Mouse (Mus musculus) kidney, postnatal 4 days (tissue): Measurements from ENCODE around the gene Ifrd1.
A peak's percentile ranks its signal among the peaks of the same experiment; 100 is the strongest.

Experiments used
- DNase-seq, 2 experiments: peaks; one replicate each; pipeline ENCODE4 v3.0.0; 2021; ENCODE audit warnings: mixed read lengths in 2 of 2

The Ifrd1 gene

DNA sequence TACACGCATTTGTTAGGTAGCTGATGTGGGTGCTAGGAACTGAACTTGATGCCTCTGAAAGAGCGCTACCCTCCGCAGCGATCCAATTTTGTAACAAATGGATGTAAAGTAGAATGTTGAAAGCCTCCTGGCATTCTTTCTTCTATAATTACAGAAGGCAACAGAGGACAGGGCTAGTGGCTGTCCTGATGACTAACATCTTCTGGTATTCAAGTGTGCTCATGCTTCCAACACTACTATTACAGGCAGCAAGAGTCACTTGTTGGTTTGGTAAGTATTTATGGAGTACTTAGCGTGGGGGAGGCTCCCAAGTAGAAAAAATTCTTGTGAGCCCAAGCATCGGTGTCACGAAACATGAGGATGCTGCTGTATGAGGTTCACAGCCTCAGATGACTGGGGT is 9.1 kb downstream of the Ifrd1 start:
- DNase-seq: no peak

DNA sequence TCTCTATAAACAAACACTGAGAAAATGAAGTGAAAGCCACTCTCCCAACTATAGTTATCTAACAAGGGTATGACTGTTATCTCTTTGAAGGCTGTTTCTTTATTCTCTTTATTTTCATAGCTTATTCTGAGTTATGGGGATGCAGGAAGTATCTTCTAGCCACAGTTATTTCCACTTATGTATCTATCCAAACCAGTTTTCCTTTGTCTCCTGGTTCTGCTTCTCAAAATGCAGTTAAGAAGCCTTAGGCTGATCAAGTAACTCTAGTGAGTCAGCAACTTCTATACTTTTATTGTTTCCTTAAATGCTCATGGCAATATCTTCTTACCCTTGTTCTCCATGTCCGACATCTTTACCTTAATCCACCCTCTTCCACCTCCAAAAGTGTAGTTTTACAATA is 16.1 kb downstream of the Ifrd1 start:
- DNase-seq: no peak

DNA sequence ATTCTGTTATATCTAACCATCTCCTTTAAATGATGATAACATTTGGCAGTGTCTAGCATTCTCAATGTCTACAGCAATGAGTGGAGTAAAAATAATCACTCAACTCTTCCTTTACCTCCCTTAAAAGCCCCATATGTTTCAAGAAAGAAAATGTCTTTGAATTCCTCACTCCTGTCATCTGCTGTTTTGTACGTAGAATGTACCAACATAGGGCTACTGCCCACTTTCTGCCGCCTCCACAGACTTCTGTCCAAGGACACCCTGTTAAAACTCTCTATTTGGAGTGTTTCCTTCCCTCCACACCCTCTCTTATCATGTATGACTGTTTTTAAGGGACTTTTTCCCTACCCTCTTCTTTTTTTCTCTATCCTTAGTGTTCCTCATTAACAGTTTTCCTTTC is 16.7 kb downstream of the Ifrd1 start:
- DNase-seq: no peak

DNA sequence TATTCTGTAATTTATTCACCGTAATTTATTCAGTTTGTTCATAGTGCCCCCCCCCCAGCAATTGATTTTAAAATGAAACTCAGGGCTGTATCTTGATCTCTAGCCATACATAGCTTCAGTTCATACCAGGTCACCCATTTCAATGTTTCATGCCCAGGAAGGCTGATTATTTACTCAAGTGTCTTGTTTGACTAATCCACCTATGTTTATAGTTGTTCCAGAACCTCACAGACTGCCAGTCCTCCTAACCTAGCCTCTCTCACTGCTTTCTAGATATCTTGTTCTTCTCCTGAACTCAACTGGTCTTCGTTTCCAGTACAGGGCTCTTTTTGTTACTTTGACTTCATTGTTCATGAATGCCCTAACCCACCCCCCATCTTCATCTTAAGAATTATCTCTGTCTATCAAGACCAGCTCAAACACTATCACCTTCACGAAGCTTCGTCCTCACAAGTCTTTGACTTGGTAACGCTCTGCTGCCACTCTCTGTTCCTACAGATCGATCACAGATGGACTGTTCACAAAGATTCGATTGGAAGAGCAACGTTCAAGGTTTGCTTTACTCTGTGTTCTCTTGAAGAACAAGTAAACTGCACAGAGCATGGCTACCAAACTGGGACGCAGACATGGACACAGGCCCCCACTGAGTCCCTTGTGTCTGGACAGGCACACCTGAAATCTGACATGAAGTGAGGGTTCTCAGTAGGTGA is 24.0 kb downstream of the Ifrd1 start:
- no peak for DNase-seq

DNA sequence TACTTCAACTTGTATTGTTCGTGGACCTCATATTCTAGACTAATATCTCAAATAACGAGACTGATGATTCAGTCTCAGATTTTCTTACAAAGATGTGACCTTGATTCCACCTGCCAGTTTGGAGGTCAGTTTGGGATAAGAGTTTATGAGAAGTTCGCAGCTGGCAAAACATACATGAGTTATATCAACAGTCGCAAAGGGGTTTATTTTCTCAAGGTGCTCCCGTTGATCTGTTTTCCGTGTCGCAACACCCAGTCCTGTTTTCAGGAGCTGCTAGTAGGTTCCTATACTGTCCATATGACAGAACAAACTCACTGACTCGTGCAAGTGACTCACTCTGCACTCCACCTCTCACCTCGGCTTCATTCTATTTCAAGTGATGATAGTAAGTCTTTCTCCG is 24.6 kb downstream of the Ifrd1 start:
- DNase-seq: no peak

DNA sequence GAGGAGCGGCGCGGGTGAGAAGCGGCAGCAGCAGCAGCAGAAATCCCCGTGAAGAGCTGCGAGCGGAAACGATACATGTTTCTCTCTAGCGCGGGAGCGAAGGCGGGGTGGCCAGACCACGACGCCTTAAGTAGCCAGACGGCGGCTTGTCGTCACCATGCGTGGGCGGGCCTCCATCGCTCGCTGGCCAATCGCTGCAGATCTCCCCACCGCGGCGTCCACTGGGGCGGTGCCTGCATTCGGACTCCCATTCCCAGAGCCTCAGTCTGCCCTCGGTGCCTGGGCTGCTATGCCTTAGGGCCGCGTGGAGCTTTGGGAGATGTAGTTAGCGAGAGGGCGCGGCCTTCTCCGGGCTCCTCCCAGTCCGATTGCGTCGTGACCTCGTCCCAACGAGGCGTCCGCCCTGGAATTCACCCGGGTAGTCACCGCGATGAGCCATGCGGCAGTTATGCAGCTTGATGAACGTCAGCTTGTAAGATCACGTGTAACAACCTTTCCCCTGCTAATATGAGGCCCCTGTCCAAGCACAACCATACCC is 25.2 kb downstream of the Ifrd1 start:
- DNase-seq: peak; percentile 99

DNA sequence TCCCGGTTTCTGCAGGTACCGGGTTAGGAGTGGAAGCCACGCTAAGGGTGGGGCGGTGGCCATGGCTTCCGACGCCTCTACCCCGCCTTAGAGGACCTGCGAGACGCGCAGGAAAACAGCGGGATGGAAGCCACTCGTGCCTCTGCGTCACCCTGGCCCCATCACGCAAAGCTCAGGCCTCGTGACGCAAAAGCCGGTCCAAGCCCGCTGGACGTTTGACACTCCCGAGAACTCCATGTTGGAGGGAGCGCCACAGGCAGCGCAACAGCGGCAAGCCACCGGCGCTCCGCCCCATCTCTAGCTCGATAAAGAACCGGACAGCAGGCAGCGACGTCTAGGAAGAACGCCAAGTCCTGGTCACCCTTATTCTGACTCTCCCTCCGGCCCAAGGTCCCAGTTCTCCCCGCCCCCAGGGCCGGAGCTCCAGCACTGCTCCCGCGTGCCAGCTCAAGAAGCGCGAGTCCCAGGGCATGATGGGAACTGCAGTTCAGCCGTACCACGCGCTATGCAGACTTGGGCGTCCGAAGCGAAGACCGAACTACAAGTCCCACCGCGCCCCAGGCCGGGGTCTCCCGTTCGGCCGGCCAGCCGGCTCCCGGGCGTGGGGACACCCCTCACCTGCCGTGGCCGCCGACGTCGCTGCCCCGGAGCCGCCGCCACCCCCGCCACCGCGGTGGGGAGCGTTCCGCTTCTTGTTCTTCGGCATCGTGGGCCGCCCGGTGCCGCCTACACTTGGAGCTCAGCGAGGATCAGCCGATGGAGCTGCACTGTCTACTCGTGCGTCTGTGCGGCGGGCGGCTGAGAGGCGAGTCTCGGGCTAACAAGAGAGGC is 25.8 kb downstream of the Ifrd1 start:
- peak; percentile 94 to 98 for DNase-seq

DNA sequence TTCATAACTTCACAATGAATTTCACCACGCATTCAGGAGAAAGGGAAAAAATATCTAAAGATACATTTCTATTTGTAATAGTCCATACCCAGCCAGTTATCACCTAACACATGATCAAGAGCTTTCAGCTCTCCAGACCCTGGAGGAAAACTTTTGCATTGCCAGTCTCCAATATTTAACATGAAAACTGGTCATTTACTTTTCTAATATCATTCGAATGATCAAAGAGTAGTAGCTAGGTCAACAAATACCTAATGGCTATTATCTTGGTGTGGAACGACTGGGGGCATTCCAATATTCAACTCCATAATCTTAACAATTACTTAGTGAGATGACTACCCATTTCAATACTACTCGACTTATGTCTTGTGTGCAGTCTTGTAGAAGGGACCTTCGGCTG is 26.7 kb downstream of the Ifrd1 start:
- DNase-seq: no peak

DNA sequence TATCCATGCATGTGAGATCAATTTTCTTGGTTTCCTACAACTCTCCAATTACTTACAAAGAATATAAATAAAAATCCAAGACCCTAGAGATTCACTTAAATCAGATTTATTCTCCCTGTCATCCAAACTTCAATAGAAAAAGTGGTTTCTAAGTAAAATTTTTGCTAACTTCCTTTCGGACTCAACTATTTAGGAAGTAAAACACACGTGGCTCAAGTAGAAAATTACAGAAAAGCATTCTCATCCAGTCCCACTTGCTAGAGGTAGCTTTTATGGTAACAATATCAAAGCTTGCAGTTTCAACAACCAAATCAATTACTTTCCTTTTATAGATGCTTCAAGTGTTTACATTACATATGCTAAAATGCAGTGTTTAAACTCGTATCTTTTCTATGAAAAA is 27.4 kb downstream of the Ifrd1 start:
- DNase-seq: no peak

DNA sequence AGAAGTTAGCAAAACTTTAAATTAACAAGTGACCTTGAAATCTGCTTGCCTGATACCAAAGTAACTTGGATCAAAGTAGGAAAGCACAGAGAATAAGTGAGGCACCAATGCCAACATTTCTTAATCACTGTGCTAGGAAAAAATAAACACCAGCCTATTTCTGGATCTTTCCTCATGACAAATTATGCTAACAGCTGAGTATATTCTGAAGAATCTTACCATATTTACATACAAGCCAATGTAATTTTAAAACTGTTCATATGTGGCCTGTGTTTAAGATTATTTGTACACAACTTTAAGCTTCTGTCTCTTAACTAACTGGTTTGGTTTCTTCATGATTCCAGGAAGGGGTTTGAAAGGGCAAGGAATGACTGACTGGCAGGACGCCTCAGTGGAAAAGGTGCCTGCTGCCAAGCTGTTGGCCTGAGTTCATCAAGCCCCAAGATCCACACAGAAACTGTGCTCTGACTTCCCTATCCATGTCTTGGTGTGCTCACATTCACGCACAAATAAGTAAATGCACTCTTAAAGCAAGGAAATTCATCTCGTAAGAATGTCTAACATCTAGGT is 28.2 kb downstream of the Ifrd1 start:
- DNase-seq: no peak

DNA sequence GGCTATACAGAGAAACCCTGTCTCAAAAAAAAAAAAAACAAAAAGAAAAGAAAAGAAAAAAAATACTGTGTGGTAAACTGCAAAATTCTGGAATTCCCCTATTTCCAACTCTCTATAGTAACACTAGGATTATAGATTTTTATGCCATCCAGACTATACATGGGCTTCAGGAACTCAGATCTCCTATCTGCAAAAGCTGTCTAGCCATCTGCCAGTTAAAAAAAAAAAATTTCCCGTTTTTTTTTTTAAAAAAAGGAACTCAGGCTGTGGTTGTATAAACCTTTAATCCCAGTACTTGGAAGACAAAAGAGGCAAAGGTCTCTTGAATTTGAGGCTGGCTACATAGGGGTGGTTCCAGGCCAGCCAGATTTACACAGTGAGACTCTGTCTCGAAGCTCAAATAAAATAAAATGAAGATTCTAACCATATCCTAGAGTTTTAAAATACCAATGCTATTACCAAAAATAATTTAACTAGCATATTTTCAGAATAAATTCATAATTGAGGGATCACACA is 29.8 kb downstream of the Ifrd1 start:
- DNase-seq: no peak

DNA sequence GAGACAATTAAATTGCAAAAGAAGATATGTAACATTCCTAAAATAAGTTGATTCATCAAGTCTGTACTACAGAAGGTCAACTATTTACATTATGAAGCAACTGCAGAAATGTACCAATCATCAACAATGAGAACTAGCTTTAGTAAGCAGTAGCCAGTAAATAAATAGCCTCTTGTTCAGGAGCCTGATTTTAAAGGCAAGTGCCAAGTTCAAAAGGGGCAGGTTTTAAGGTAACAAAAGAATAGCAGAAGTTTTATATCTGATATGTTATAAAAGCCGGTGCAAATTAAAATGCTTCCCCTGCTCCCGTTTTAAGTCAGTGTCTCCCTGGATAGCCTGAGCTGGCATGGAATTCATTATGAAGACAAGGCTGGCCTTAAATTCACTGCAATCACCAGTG is 30.5 kb downstream of the Ifrd1 start:
- DNase-seq: no peak

DNA sequence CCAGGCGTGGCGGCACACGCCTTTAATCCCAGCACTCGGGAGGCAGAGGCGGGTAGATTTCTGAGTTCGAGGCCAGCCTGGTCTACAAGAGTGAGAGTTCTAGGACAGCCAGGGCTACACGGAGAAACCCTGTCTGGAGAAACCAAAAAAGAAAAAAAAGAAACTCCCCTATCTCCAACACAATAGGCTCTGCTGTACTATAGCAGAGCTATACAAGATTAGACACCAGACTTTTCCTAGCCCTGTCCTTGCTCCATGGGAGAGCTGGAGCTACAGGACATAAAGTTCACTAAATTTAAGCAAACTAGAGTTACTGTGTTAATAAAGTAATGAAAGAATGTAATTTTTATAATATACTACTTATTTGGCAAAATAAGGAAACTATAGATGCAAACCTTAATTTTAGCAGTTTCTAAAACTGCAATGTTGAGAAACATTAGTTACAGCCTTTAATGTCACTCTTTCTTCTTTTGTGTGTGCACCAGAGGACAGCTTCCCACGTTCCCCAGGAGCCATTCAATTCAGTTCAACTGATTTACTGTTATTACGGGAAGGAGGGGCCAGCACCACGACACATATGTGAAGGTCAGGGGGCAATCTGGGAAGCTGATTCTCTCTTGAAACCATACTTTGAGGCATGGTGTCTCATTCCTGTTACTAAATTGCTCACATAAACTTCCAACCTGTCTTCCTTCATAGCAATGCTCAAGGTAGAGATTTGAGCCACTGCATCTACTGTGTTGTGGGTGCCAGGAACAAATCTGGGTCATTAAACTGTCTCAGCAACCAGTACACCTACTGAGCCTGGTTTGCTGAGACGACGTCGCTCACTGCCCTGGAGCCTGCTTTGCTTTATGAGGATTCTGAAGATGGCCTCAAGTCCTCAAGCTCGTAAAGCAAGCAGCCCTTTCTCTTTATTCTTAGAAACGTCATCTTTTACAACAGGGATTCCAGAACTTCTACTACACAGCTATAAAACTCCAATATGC is 33.1 kb downstream of the Ifrd1 start:
- DNase-seq: no peak

DNA sequence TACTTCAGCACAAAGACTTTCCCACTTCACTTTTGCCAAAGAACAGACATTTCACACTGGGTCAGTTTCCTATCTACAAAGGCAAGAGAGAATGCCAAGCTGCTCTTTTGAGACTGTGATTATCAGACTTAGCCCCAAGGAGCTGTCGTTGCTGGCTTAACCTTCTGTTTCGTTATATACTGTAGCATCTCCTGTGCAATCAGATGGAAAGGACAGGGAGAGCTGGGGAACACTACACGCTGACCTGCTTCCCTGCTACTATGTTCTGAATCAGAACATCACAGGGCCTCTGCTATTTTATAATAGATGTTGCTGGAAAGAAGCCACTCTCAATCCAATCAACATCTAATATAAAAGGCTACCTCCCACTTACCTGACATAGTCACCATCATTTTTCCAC is 39.3 kb downstream of the Ifrd1 start:
- DNase-seq: no peak

DNA sequence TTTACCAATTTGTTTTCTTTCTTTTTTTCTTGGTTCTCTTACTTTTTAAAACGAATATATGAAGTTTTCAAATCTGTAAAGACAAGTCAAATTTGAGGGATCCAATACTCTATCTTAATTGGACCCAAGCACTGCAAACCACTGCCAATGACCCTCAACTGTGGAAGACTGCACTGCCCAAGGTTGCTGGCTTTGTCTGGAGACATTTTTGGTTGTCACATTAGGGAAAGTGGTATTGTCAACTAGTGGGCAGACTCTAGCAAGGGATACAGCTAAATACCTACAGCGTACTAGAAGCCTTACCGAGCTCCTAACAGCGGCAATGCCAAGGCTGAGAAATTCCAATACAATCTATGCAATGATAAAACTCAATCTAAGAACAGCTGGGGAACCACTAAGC is 40.4 kb downstream of the Ifrd1 start:
- DNase-seq: no peak

DNA sequence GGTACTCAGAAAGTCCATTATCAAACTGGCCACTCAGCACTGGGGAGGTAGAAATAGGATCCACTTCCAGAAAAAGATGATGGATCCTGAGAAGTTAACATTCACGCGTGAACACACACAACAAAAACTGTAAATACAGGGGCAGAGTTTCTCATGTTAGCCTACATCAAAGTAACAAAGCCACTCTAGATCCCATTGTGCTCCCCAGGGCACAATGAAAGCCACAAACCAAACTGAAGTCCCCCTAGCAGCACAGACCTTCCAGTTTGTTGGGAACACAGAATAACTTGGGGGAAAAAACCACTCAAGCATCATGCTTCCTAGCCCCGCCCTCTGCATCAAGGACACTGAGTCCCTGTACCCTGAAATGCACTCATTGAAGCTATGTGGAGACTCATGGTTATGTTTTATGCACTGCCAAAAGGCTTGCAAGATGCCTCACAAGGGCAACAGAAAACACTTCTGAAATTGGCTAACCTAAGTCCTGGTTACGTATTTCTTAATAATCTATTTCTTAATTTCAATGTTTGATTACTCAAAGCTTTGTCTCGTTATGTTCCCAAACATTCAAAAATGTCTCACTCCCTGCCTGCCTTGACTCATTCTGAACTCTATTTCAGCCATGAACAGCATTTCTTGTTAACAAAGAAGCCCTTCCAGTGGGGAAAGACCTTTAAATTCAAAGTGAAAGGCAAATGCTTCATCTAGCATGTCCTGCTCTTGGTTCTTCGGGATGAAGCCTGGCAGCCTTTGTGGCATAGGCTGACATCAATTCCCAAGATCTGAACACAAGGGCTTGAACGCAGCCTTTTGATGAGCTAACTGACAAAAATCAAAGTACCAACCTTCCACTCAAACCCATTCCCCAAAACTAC is 45.9 kb downstream of the Ifrd1 start:
- DNase-seq: no peak

DNA sequence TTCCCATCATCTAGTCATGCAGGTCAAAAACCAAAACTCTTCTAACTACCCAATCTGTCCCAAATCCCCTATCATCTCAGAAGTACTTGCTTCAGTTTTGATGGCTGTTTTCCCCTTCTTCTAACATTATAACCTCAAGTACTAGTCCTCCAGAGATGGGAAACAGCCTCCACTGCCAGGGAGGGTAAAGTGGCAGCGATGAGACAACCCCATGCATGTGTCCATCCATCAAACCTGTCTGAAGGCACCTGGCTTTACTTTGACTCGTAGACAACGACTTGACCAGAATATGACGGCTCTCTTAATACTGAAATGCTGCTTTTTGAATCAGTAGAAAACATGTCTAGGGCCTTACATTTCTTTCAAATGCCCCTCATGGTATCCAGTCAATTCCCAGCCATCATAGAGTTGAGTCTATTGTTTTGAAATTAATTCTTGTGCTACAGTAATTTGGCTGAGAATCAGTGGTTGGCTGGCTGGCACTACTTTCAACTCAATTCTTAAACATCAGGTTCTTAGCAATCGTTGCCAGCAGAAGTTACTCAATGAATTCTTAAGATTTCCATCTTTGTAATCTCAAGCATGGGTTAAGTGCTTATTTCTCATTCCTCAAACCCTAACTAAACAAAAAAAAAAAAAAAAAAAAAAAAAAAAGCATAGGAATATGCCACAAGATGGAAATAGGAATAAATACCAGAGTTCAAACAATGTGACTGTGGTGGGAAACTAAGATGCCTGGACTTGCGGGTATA is 47.6 kb downstream of the Ifrd1 start:
- DNase-seq: no peak

DNA sequence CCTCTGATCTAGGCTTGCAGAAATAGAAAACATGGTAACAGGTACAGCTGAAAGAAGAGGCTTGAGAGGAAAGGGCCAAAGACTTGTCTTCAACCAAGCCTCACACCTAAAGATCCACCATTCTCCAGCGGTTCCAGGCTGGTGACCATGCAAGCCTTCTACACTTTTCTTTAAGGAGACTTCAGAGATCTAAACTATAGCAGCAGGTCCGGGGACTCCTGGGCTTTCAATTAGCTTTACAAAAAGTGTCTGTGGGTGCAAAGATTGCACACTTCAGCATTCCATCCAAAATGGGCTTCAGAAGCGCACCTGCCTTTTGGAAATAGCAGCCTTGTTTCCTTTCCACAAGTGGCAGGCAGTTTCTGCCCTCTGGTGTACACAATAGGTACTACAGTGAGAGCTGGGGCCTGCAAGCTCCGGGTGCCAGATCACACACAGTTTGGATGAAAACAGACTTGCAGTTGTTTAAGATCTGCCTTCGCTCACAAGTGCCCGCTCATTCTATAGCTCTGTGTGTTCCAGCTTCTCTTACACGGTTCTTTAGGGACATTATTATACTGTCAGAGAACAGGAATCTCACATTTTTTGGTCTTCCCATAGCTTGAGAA is 48.4 kb downstream of the Ifrd1 start:
- DNase-seq: peak; percentile 65 to 71

DNA sequence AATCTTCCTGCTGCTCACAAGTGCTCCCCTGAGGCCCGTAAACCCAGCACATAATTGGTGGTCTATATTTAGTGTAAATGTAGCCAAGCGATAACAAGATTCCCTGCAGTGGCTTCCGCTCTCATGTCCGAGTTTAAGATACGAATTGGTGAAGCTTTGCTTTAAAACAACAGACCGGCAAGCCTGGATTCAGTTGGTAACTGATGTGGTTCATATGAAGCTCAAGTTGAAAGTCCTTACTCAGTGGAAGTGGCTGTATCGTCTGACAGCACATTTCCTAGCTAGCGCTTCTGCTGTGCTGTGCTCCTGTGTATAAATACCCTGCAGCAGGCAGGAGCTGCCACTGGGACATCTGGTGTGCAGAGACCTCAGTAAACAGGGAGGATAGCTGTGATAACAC is 49.0 kb downstream of the Ifrd1 start, which contains the start of gene Lsmem1:
Lsmem1 (minus strand) TSS at position 189 of the 400 bp plus-strand sequence.
- DNase-seq: peak; percentile 9 to 24

DNA sequence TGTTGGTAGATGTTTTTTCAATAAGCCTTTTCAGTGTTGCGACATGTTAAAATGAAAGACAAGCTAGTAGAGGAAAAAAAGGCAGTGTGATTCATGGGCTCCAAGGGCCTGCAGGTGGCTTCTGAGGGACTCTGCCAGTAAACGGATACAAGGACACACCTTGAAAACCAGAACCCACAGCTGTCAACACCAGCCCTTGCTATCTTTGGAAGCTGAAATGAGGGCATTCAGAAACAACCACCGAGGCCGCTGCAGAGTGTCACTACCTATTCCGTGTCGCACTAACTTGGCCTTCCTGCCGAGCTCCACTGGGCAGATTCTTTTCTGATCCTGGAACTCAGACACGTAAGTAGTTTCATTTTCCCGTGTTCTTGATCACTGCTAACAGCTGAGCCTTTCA is 49.9 kb downstream of the Ifrd1 start:
- no peak for DNase-seq
